Mouse (Mus musculus): ENCODE data around the gene Smco3. TPM values are rescaled to one million over a fixed set of nuclear protein-coding genes. Genes with fewer than 3 reads are reported as not detected.
"Not testable (repeated sequence)": the region's sequence is repeated elsewhere in the genome, so short reads cannot be mapped to it uniquely, and the experiment has no call there.

Smco3 gene
- 6.5 and 8.7 TPM in 2 replicates for polyA plus RNA-seq (2012; rRNA removed)

GRCm38 (mm10) chr6:136835352-136835751 is at the start of gene Smco3:
Smco3 (minus strand) TSS chr6:136835452.
- Histone ChIP-seq H3K4me3 (ENCODE audit: insufficient read depth, low read length) (peak within 1 kb of the TSS; percentile 29), H3K27ac (ENCODE audit: insufficient read depth, low read length) (peak within 1 kb of the TSS; percentile 59; the same call in 1 of the 2 replicates), H3K4me1 (ENCODE audit: control insufficient read depth, insufficient read depth, low read length) (no peaks in the 10 kb centered on the region; the same call in 1 of the 2 replicates)
- TF ChIP-seq CTCF (IDR thresholded peaks at IDR 0.05; ENCODE audit: extremely low read depth, insufficient read depth, low read length): no peak
- no peak for TF ChIP-seq POLR2A (IDR thresholded peaks at IDR 0.05; ENCODE audit: extremely low read depth, insufficient read depth, low read length)

- not testable (repeated sequence) for H3K4me3 ChIP-seq (ENCODE audit: insufficient read depth, low read length); H3K27ac ChIP-seq (ENCODE audit: insufficient read depth, low read length)
Observed at GRCm38 (mm10) chr6:136884766-136885165, 49.5 kb upstream of the Smco3 start.

GRCm38 (mm10) chr6:136883961-136884360 is 48.7 kb upstream of the Smco3 start:
- no peak overlapping the region for H3K4me3 ChIP-seq (ENCODE audit: insufficient read depth, low read length)
- H3K4me1 ChIP-seq (ENCODE audit: control insufficient read depth, insufficient read depth, low read length): no peaks in the 10 kb centered on the region; the same call in 1 of the 2 replicates
- TF ChIP-seq POLR2A (IDR thresholded peaks at IDR 0.05; ENCODE audit: extremely low read depth, insufficient read depth, low read length) (no peak), CTCF (IDR thresholded peaks at IDR 0.05; ENCODE audit: extremely low read depth, insufficient read depth, low read length) (no peak)
- no peak overlapping the region for H3K27ac ChIP-seq (ENCODE audit: insufficient read depth, low read length)

More at GRCm38 (mm10) chr6:136884766-136885165, 49.5 kb upstream of the Smco3 start:
- not testable (repeated sequence) for H3K4me1 ChIP-seq (ENCODE audit: control insufficient read depth, insufficient read depth, low read length)

DNA sequence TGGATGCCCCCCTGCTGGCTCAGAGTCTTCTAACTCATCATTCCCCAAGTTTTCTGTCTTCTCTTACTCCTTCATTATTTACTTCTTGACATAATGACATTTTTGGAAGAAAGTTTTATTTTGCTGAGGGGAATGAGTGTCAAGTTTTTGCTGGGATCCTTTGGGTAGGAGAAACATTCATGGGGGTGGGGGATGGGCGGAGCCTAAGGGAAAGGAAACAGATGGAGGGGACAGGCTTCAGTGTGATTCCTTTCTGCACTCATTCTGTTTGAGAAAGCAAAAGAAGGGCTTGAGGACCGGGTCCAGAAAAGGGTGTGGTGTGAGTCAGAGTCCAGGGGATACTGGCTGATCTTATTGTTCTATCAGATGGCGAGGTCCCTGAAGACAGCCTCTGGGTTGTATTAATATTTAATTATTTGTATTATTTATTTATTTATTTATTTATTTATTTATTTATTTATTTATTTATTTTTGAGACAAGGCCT is 48.2 kb upstream of the Smco3 start:
- Histone ChIP-seq H3K27ac (ENCODE audit: insufficient read depth, low read length) (no peak overlapping the region), H3K4me3 (ENCODE audit: insufficient read depth, low read length) (no peak overlapping the region), H3K4me1 (ENCODE audit: control insufficient read depth, insufficient read depth, low read length) (no peaks in the 10 kb centered on the region)
- TF ChIP-seq POLR2A (IDR thresholded peaks at IDR 0.05; ENCODE audit: extremely low read depth, insufficient read depth, low read length) (no peak), CTCF (IDR thresholded peaks at IDR 0.05; ENCODE audit: extremely low read depth, insufficient read depth, low read length) (no peak)

DNA sequence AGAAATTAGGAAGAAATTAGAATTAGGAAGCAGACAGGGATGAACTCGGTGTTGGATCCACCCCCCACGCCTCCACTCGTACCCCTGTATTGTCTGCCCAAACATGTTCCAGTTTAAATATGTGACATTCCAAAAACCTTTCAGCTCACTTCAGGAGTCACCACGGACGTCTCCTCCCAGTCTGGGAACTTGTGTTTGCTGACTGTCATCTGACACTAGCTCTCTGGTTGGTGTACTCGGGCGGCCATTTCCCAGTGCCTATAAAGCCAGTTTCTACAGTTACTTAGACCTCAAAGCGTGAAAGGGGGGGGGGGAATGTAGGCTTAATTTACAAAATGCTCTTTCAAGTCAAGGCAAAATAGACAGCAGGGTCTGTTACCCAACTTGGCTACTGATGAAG is 46.4 kb upstream of the Smco3 start:
- TF ChIP-seq CTCF (IDR thresholded peaks at IDR 0.05; ENCODE audit: extremely low read depth, insufficient read depth, low read length) (no peak), POLR2A (IDR thresholded peaks at IDR 0.05; ENCODE audit: extremely low read depth, insufficient read depth, low read length) (no peak)
- no peaks in the 10 kb centered on the region for H3K4me1 ChIP-seq (ENCODE audit: control insufficient read depth, insufficient read depth, low read length)
- no peak overlapping the region for H3K4me3 ChIP-seq (ENCODE audit: insufficient read depth, low read length)
- no peak overlapping the region for H3K27ac ChIP-seq (ENCODE audit: insufficient read depth, low read length)

DNA sequence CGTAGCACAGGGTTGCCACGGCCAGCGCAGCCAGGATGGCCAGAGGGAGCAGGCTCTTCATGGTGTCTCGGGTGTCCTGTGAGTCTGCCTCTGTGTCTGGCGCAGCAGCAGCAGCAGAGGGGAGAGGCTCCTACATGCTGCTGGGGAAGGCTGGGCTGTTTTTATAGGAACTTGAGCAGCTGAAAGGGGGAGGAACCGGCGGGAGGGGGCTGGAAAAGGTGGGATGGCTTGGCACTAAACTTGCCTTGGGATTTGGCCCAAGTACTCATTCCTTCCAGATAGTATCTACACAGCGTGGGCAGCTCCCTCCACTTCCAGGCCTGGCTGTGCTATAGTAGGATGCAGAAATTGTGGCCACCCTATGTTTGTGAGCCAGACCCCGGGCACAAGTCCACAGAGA is 40.4 kb upstream of the Smco3 start, which contains the start of gene Mgp:
Gene Mgp (minus strand): TSS at position 154 of the 400 bp plus-strand sequence.
- TF ChIP-seq POLR2A (IDR thresholded peaks at IDR 0.05; ENCODE audit: extremely low read depth, insufficient read depth, low read length): 0 out of 2 replicates have a peak, but pooled peaks have one; percentile 30
- TF ChIP-seq CTCF (IDR thresholded peaks at IDR 0.05; ENCODE audit: extremely low read depth, insufficient read depth, low read length): no peak
- Histone ChIP-seq H3K4me1 (ENCODE audit: control insufficient read depth, insufficient read depth, low read length) (0 out of 2 replicates have a peak, but pooled peaks cover 3% of the 10 kb centered on the region), H3K4me3 (ENCODE audit: insufficient read depth, low read length) (no peak within 1 kb of the TSS), H3K27ac (ENCODE audit: insufficient read depth, low read length) (no peak within 1 kb of the TSS)

- 0 out of 2 replicates have a peak, but pooled peaks cover 3% of the 10 kb centered on the region for H3K4me1 ChIP-seq (ENCODE audit: control insufficient read depth, insufficient read depth, low read length)
- H3K4me3 ChIP-seq (ENCODE audit: insufficient read depth, low read length): no peak overlapping the region
- no peak overlapping the region for H3K27ac ChIP-seq (ENCODE audit: insufficient read depth, low read length)
- TF ChIP-seq POLR2A (IDR thresholded peaks at IDR 0.05; ENCODE audit: extremely low read depth, insufficient read depth, low read length): no peak
Observed at GRCm38 (mm10) chr6:136874599-136874998, 39.3 kb upstream of the Smco3 start.

DNA sequence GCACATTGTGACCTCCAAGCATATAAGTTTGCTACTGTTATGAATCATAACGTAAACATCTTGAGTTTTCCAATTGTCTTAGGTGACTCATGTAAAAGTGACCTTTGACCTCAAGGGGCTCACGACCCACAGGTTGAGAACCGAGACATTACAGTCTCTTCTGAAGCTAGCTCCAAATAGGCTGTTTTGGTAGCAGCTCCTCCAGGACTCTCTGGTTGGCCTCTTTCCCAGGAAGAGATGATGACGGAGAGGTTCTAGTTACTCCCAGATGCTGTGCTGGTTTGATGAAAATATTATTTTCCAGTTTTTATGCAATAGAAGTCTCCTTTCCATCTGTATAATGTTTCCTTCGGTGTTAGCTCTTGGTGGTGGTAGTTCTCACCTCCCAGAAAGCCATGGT is 33.7 kb upstream of the Smco3 start:
- Histone ChIP-seq H3K4me1 (ENCODE audit: control insufficient read depth, insufficient read depth, low read length) (peaks cover 1% of the 10 kb centered on the region; the same call in 1 of the 2 replicates), H3K27ac (ENCODE audit: insufficient read depth, low read length) (no peak overlapping the region), H3K4me3 (ENCODE audit: insufficient read depth, low read length) (no peak overlapping the region)
- TF ChIP-seq POLR2A (IDR thresholded peaks at IDR 0.05; ENCODE audit: extremely low read depth, insufficient read depth, low read length): no peak
- TF ChIP-seq CTCF (IDR thresholded peaks at IDR 0.05; ENCODE audit: extremely low read depth, insufficient read depth, low read length): no peak

DNA sequence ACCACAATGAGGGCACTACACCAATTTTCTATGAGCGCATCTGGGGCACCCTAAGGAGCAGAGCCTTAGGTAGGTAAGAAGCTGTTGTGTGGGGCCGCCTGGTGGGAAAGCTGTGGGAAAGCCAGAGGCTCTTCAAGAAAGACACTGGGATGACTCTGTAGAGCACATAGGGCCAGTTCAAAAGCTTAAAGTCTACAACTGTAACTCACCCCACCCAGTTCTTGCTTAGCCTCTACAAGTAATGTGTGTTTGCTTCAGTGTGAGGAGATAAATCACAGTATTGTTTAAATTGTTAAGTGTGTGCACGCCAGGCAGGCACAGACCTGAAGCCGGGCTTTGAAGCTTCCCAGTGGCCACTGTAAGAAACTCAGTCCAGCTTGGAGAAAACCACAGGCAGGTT is 30.9 kb upstream of the Smco3 start:
- Histone ChIP-seq H3K27ac (ENCODE audit: insufficient read depth, low read length) (no peak overlapping the region), H3K4me3 (ENCODE audit: insufficient read depth, low read length) (no peak overlapping the region), H3K4me1 (ENCODE audit: control insufficient read depth, insufficient read depth, low read length) (peaks cover 2% of the 10 kb centered on the region; the same call in 1 of the 2 replicates)
- TF ChIP-seq CTCF (IDR thresholded peaks at IDR 0.05; ENCODE audit: extremely low read depth, insufficient read depth, low read length): no peak
- TF ChIP-seq POLR2A (IDR thresholded peaks at IDR 0.05; ENCODE audit: extremely low read depth, insufficient read depth, low read length): no peak

DNA sequence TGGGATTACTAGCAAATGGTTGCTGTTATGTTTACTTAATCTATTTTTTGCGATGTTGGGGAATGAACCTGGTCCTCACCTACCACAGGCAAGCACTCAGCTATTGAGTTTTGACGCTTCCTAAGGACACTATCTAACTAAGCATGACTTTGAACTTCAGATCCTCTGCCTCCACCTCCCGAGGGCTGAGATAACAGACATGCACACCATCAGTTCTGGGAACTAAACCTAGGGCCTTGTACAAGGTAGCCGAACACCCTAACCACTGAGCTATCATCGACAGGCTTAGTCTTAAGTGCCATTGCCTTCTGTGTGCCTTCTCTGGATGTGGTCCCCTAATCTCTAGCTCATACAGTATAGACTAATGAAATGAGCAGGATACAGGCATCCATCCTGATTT is 30.1 kb upstream of the Smco3 start:
- peaks cover 3% of the 10 kb centered on the region; the same call in 1 of the 2 replicates for H3K4me1 ChIP-seq (ENCODE audit: control insufficient read depth, insufficient read depth, low read length)
- H3K4me3 ChIP-seq (ENCODE audit: insufficient read depth, low read length): no peak overlapping the region
- TF ChIP-seq CTCF (IDR thresholded peaks at IDR 0.05; ENCODE audit: extremely low read depth, insufficient read depth, low read length) (no peak), POLR2A (IDR thresholded peaks at IDR 0.05; ENCODE audit: extremely low read depth, insufficient read depth, low read length) (no peak)
- H3K27ac ChIP-seq (ENCODE audit: insufficient read depth, low read length): no peak overlapping the region

All from cortical plate, adult 2 months (tissue).